Mouse (Mus musculus): ENCODE measurements around the gene Tlcd1.

Tlcd1 gene

DNA sequence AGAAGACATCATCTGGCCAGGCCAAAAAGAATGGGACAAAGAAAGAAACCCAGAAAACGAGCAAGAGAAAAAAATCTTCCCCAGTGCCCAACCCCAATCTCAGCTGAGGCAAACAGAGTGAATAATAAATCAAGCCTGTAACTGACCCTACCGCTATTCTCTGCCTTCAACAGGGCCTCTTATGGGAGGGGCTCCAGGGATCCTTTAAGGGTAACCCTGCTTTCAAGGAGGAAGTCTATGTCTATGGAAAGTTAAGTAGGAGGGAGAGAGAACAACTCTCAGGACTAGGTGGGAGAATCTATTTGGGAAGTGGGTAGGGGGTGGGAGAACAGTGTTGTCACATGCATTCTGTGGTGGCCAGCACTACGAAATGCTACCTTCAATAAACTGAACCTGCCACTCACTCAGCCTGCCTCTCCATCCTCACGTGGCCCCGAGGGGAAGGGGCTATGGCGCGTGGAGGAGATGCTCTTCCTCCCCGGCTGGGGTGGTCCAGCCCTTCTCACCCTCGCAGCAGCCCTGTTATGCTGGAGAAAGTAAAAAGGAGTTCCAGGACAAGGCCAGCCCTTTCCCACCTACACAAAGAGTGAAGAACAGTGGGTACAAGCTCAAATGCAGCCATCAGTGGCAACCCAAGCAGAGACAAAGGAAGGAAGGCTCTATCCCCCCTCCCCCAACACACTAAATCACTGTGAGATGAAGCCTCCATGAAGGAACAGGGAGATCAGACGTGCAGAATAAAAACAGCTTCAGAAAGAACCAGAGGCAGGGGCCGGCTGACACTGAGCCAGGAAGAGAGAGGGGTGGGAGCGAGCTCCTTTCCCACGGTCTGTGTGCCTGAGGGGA lies 29.1 kb downstream of the Tlcd1 start:
- no peak for DNase-seq (ENCODE audit: low spot score)

DNA sequence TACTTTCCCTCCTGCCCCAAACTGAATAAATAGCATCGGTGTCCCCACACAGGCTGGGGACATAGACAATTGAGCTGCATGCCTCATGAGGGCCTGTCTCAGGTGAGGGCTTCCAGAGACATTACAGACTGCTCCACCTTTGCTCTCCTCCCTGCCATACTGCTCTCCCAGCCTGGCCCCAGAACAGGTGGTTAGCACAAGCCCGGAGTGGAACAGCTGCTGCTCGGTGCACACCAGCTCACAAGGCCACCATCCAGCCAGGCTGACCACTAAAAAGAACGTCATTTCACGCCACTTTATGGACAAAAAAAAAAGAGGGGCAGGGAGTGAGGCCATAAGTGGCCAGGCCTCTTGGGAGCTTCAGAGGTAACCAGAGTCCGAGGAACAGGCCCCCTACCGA lies 30.7 kb downstream of the Tlcd1 start:
- DNase-seq (ENCODE audit: low spot score), result no peak

DNA sequence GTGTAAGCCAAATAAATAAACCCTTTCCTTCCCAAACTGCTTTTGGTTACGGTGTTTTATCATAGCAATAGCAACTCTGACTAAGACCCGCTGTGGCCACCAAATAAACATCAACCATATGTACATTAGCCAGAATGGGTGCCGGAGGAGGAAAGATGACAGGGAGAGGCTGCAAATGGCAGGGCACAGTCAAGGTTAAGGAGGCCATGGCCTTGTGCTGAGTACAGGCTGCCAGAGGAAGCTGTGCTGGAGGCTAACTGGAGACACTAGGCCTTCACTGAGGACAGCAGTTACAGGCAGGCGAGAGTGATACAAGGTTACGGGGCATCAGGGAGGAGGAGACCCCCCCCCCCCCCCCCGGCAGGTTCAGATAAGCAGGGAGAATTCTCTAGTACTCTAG lies 33.4 kb downstream of the Tlcd1 start:
- DNase-seq (ENCODE audit: low spot score), result no peak

DNA sequence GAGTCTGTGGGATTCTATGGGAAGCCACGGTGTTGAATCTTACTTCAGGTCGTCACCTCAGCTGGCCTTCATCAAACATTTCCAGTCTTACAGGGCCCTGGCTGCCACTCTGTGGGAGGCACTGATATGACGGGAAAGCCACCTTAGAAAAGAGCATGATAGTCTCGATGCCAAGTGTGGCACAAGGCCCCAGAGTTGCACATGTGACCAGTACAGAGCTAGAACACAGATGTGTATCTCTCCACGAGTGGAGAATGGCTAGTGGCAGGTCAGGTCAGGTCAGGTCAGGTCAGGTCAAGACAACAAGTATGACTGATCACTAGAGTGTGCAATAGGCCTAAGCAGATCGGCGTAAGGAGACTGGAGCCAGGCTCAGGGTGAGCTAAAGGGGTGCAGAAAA lies 34.1 kb downstream of the Tlcd1 start:
- no peak for DNase-seq (ENCODE audit: low spot score)

DNA sequence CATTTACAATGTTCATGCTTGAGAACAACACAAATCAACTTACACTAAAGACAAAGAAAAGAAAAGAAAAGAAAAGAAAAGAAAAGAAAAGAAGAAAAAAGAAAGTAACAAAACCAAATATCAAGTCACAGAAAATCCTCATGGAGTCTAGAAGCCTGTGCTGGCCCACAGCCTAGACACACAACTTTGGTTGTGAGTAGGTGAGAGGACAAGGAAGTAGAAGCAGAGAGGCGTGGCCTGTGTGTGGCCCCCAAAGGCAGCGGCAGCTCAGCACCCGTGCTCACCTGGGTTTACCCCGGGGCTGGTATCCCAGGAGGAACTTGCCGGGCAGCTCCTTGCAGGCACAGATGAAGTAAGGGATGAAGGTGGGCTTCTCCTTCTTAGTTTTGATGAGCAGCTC lies 35.0 kb downstream of the Tlcd1 start:
- no peak for DNase-seq (ENCODE audit: low spot score)

DNA sequence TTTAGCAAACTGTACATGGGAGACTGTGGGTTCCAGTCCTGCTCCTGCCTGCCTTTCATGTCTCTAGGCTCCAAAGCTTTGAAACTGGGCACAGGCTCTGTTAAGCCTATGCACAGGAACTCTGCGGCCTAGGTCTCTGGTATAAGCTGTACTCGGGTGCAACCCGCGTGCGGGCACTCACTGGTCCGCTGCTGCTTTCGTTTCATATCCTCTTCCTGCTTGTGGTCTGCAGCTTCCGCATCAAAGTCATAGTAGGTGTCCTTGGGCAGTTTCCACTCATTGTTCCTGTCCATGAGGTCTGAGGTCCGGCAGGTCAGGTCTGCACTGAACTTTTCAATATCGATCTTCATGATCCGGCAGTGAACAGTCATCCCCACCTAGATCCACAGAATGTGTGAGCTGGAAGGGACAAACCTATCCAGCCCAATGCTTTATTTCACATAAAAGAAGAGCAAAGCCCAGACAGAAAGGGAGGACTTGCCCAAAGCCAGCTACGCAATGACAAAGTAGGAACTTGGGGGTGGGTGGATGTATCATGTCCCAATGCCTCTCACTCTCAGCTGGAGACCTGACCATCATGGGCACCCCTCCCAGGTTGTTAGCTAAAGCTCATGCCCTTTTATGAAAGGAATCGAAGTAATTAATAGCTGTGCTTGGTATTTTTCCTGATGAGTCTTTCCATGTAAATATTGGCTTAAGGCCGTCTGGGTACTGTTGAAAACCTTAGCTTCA lies 36.7 kb downstream of the Tlcd1 start:
- no peak for DNase-seq (ENCODE audit: low spot score)

DNA sequence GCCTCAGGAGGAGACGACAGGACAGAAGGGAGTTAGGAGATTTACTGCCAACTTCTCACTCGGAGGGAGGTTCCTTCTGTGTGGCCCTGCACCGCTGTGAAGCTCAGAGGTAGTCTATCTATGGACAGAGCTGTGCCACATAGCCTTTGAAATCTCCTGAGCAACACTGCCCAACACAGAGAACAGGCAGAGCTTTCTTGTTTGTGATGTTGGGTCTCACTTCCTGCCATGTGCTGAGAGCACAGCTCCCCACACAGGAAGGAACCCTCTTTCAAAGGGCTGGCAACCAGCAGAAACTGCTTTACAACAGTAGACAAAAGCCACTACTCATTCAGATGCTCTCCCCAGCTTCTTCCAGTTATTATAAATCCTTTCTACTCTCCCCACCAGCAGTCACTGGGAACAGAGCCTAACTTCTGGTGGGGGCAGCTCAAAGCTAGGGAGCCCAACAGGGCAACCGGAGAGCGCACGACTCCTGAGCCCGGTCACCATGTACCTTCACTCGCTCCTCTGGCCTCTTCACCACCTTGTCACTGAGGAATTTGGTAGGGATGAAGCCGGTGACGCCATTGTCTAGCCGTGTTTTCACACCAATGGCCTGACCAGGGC lies 39.3 kb downstream of the Tlcd1 start:
- no peak for DNase-seq (ENCODE audit: low spot score)

DNA sequence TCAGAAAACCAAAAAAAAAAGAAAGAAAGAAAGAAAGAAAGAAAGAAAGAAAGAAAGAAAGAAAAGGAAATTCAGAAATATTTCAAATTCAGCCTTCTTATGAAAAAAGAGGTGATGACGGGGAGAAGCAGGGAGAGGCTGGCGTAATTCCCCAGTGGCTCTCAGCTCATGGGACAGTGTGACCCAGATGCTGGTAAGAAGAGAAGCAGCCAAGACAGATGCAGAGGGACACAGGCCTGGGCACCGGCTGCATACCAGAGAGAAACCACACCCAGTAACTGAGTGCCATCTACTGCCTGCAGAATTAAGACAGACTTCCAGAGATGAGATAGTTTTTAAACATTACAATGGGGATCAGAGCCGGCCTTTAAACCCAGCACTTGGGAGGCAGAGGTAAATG lies 47.1 kb downstream of the Tlcd1 start:
- DNase-seq (ENCODE audit: low spot score), result no peak

All from spleen, adult 12 weeks (tissue).